Mouse (Mus musculus): ENCODE data around the gene Gucd1.
"Not testable (repeated sequence)": the region's sequence is repeated elsewhere in the genome, so short reads cannot be mapped to it uniquely, and the experiment has no call there.

The Gucd1 gene

GRCm38 (mm10) chr10:75465781-75466550 is 51.8 kb downstream of the Gucd1 start:
- DNase-seq (ENCODE audit: low spot score in 2 of 2), result peak in 1 of 2 experiments; percentile 23

DNA sequence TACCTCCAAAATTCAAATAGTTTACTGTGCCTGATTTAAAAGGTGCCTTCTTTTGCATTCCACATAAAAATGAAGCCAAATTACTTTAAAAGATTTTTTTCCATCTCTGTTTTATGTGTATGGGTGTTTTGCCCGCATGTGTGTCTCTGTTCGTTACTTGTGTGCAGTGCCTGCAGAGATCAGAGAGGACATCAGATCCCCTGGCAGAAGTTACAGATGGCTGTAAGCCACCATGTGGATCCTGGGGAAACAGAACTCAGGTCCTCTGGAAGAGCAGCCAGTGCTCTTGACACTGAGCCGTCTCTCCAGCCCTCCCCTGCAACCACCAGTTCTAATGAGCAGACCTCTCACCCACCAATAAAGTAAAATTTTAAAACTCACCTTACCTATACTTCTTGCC is 55.0 kb downstream of the Gucd1 start:
- no peak for DNase-seq (ENCODE audit: low spot score in 2 of 2)

- no peak for DNase-seq (ENCODE audit: low spot score in 2 of 2)
These were observed 59.4 kb downstream of the Gucd1 start for GRCm38 (mm10) chr10:75458329-75458728.

DNA sequence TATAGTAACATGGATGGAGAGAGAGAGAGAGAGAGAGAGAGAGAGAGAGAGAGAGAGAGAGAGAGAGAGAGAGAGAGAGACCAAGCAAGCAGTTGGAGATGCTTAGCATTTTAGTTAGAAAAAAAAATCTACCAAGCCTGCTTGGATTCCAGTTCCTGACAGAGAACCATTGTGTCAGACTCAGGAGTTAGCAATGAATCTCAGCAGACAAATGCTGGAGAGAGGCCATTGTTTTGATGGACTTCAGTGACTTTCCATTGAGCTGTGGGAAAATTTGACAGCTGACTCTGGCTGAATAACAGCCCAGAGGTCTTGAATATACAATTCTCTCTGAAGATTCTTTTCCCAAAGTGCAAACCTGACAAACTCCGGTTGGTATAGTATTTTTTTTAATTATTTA is 59.9 kb downstream of the Gucd1 start:
- no peak for DNase-seq (ENCODE audit: low spot score in 2 of 2)

GRCm38 (mm10) chr10:75456061-75456831 is 61.5 kb downstream of the Gucd1 start:
- DNase-seq (ENCODE audit: low spot score in 2 of 2), result not testable (repeated sequence)

DNA sequence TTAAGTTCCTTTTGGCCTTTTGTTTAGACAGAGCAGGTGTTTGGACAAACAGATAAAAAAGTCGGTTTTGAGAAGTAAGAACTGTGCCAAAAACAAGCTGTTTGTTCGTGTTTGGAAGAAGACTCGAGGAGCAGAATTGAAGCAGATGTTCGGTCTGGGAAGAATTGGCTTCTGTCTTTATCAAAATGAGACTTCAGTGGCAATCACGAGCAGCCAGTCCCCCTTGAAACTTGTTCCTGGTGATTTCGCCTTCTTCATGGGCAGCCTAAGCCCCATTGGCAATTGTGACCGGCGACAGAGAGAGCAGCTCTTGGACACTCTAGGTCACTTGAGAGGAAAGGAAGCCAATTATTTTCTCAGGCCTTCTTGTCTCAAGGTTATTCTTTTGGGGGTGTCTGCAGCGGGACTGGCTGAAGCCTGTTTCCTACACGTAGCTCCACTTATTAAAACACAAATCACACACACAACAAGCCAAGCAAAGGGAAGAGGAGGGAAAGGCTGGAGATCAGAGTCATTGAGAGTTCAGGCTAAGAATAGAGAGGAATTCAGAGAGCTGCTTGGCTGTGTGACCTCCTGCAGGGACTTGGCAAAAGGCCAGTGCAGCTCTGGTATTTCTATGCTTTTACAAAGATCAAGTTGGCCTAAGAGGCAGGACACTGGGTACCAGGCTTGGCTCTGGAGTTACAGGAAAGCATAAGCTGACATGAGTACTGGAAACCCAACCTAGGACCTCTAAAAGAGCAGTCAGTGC is 66.6 kb downstream of the Gucd1 start:
- DNase-seq (ENCODE audit: low spot score in 2 of 2), result no peak

GRCm38 (mm10) chr10:75450331-75450730 is 67.4 kb downstream of the Gucd1 start:
- DNase-seq (ENCODE audit: low spot score in 2 of 2), result no peak

GRCm38 (mm10) chr10:75448806-75449420 is 68.9 kb downstream of the Gucd1 start:
- DNase-seq (ENCODE audit: low spot score in 2 of 2), result no peak

DNA sequence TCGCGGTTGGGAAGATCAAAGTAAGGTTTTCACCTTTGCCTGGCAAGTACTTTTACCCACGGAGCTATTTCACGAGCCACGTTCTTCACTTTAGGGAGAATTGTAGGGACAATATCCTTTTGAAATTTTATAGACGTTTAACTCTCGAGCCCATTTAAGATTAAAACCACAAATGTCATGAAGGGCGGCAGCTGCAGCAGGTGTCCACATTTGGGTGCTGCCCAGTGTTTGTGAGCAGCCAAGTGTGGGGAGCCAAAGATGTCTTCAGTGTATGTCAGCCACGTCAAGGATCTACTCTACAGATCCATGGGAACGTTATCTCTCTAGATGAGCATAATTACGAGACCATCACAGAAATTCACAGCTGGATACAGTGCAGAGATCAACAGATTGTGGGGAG is 70.3 kb downstream of the Gucd1 start:
- no peak for DNase-seq (ENCODE audit: low spot score in 2 of 2)

DNA sequence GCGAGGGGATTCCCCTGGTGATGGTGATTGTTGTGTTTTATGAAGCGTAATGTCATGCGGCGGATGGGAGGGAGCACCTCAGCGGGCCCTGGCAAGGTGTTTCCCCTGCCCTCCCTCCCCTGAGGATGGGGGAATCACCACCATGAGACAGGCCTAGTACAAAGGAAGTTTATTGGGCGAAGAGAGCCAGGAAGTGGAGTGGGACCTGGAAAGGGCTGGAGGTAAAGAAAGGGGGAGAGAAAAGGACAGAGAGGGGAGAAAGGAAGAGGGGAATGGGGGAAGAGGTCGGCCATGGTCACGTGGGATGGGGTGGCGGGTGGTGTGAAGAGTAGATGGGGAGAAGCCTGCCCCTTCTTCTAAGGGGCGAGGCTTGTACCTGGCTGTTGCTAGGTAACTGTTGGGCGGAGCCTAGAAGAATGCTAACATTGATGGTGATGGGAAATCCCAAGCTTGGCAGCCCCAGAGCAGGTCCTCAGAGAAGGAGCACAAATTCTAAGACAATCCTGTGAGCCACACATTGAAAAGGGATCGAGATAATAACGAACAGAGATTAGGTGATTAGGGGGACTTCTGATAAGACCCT is 71.2 kb downstream of the Gucd1 start:
- DNase-seq (ENCODE audit: low spot score in 2 of 2), result no peak

GRCm38 (mm10) chr10:75445030-75445429 is 72.7 kb downstream of the Gucd1 start:
- no peak for DNase-seq (ENCODE audit: low spot score in 2 of 2)

DNA sequence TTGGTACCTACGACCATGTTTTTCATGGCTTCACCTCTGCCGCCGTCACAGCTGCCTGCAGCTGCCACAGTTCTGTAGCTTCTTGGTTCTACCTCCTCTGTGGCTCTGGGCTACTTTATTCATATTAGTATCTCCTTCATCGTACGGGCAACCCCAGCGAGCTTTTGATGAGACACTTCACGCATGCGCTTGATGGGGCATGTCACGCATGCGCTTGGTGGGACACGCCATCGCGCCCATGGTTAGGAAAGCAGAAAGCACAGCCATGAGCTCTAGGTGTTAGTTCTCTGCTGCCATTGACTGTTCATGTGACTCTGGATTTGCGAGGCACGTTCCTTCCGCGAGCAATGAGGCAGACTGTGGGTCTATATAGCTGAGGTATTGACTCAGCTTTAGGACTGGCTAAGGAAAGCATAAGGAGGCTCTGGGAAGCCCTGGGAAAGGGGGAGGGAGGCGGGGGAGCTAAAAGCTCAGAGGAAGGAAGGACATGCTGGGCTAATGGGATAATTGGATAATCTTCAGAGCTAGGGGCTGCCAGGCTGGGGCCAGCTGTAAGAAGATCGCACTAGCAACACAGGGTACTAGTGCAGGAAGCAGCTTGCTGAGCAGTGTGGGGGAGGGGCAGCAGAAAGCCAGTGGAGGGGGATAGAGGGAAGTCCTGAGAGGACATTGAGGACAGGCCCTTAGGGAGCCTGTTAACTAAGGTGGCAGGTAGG is 73.5 kb downstream of the Gucd1 start:
- DNase-seq (ENCODE audit: low spot score in 2 of 2), result no peak

- DNase-seq (ENCODE audit: low spot score in 2 of 2), result no peak
These were observed 74.8 kb downstream of the Gucd1 start for GRCm38 (mm10) chr10:75443017-75443416.

DNA sequence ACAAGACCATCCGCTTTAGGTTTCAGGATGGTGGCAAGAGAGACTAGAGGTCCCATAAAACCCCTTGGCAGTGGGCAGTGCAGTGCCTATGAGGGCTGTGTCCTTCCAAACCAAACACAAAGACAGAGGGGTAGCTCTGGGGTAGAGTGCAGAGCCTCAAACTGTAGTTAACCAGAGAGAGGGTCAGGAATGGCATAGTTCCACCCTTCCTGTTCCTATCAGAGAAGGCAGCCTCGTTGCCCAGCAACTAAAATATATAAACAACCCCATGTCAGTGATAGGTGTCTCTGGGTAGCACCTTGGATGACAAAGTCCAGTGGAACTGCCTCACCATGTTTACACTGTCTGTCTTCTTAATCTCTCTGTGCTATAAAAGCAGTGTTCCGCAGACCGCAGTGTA is 76.0 kb downstream of the Gucd1 start:
- no peak for DNase-seq (ENCODE audit: low spot score in 2 of 2)

DNA sequence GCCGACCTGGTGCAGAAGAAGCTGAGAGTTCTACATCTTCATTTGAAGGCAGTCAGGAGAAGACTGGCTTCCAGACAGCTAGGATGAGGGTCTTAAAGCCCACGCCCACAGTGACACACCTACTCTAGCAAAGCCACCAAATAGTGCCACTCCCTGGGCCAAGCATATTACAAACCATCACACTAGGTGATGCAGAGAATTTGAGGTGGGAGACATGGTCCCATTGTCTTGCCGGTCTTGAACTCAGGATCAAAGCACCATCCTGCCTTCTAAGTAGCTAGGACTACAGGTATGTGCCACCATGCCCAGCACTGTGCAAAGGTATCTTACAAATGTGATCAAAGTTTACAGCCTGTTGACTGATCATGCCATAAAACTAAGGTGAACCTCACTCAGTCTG is 77.0 kb downstream of the Gucd1 start:
- no peak for DNase-seq (ENCODE audit: low spot score in 2 of 2)

DNA sequence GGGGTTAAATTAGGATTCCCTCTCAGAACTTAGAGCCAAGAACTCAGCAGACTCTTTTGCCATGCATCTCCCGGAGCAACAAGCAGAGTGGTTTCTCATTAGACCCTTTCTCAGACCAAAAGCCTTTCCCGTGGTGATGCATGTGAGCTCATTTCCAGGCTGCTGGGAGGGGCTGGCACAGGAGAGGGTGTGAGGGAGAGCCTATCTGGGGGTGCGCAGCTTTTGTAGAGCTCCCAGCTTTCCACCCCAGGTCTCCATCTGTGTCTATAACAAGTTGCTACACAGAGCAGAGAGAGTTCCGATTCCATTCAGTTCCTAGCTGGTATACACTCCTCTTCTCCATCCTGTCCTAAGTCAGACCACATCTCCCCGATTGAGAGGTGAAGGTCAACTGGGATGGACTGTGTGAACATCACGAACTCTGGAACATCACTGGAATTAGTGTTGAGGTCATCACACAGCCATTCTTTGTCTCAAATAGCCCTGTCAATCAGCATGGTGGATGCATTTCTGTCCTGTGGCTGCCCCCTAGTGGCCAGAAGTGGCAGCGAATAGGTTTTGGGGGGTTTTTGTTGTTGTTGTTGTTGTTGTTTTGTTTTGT is 78.5 kb downstream of the Gucd1 start:
- DNase-seq (ENCODE audit: low spot score in 2 of 2), result peak; percentile 30 to 45

DNA sequence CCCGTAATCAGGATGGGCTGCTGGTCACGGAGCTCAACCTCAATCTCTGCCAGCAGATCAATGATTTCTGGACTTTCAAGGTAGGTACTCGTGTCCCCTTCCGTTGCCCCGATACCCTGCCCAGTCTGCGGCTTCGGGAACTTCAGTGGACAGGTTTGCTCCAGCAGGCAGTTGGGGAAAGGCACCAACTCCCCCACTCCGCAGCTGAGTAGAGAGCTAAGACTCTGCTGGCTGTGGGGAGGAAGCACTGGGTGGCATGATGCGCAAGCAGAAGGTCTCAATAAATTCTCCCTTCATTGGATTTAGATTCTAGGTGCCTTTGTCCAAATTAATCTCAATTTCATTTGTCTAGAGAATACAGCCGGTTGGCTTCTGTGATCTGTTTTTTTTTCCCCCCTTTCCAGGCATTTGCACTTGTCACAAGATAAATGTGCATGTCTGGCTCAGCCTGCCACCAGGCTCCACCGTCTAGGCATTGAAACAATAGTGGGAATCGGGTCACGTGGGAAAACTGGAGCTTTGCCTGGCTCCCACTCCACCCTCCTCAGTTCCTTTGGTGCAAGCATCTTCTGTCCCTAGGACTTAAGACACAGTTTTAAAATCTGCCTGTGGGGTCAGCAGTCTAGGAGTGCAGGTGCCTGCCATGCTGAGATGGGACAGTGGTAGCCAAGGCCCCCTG is 79.5 kb downstream of the Gucd1 start:
- DNase-seq (ENCODE audit: low spot score in 2 of 2), result peak; percentile 16 to 45

DNA sequence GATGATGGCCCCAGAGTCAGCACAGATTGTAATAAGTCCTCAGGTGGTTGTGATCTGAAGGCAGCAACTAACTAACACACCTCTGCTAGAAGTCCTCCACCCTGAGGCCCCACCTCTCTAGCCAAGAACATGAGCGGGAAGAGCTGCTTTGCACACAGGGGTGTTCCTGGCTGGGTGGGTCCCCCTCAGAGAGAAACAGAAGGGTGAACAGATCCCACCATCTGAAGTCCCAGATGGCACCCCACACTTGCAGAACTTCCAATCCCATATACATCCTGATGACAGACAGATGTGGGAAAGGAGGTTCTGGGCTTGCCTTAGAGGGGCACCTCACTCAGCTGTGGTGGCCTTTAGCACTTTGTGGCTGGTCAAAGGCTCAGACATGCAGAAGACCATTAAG is 80.5 kb downstream of the Gucd1 start:
- no peak for DNase-seq (ENCODE audit: low spot score in 2 of 2)

- peak; percentile 86 to 90 for DNase-seq (ENCODE audit: low spot score in 2 of 2)
These were observed 81.1 kb downstream of the Gucd1 start for GRCm38 (mm10) chr10:75436604-75437217.

GRCm38 (mm10) chr10:75430633-75431032 is 87.1 kb downstream of the Gucd1 start:
- DNase-seq (ENCODE audit: low spot score in 2 of 2), result no peak
